Comparison of ENCODE assay signal across 8 mouse cellular contexts in the genomic region with DNA sequence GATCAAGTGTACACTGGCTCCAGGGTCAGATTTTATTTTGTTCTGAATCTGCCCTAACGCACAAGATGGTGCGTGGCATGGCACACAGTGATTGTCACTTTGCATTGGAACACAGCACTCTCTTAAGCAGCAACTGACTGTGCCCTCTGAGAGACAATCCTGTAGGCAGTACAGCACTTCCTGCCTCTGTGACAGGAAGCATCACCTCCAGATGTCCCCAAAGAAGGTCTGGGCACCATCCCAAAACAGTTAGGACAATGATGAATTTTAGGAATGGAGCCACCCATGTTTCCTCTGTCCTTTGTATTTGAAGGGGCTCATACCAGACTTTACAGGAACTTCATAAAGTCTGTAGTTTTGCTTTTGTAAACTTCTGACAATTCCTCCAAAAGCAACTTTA. TPM values are rescaled to one million over a fixed set of nuclear protein-coding genes. Genes with fewer than 3 reads are reported as not detected.
DNase-seq lines count a peak whose midpoint lies in the region; ATAC-seq lines count a peak whose summit lies in the region.
"Had no signal": no experiment of that assay in that cellular context is flagged by ENCODE, and none has a peak within 500 bp of the region (broad histone marks: within the 10 kb centered on the region; RNA-seq: fewer than 3 reads in every experiment).

No protein-coding gene starts in this region.

- no peak overlapping the region for H3K9ac ChIP-seq in liver, embryonic 16.5 days (ENCODE audit: low read depth, low read length)
- no peak overlapping the region for H3K9ac ChIP-seq in intestine, embryonic 16.5 days (ENCODE audit: low read depth, low read length)
- H3K9ac ChIP-seq: embryonic facial prominence, embryonic 13.5 days had no signal

- H3K4me1 ChIP-seq in liver, embryonic 16.5 days (ENCODE audit: control insufficient read depth, low read depth, low read length) = peaks cover 39% of the 10 kb centered on the region
- H3K4me1 ChIP-seq in intestine, embryonic 16.5 days (ENCODE audit: control insufficient read depth, insufficient read depth, low read length) = peaks cover 15% of the 10 kb centered on the region

- WGBS in liver, embryonic 16.5 days (ENCODE audit: insufficient replicate concordance) = 64% methylated on average over 2 of the region's 2 CpGs
- WGBS in intestine, embryonic 16.5 days = 84% methylated on average over 2 of the region's 2 CpGs

- H3K27me3 ChIP-seq in liver, embryonic 16.5 days (ENCODE audit: control insufficient read depth, insufficient read depth, low read depth, low read length) = no peaks in the 10 kb centered on the region
- H3K27me3 ChIP-seq in intestine, embryonic 16.5 days (replicated peaks; ENCODE audit: control insufficient read depth, insufficient read depth, low read length) = no peaks in the 10 kb centered on the region
- H3K27me3 ChIP-seq: embryonic facial prominence, embryonic 13.5 days had no signal

- H3K4me2 ChIP-seq in liver, embryonic 16.5 days (ENCODE audit: low read depth, low read length) = no peak overlapping the region
- H3K4me2 ChIP-seq in intestine, embryonic 16.5 days (ENCODE audit: low read depth, low read length) = no peak overlapping the region
- H3K4me2 ChIP-seq: embryonic facial prominence, embryonic 13.5 days had no signal

- H3K36me3 ChIP-seq in liver, embryonic 16.5 days (ENCODE audit: control insufficient read depth, insufficient read depth) = no peaks in the 10 kb centered on the region
- no peaks in the 10 kb centered on the region for H3K36me3 ChIP-seq in intestine, embryonic 16.5 days (ENCODE audit: control insufficient read depth, insufficient read depth, low read length)
- H3K36me3 ChIP-seq: embryonic facial prominence, embryonic 13.5 days had no signal

- ATAC-seq in CD4-positive, CD25-positive, alpha-beta regulatory T cell, adult 4 months = peak; percentile 75
- peak; percentile 71 for ATAC-seq in inflammation-experienced regulatory T-cells, adult 6 months
- ATAC-seq in liver, embryonic 16.5 days (ENCODE audit: low read depth) = no peak
- ATAC-seq in erythroid progenitor cell, adult 5-6 weeks (replicated peaks; ENCODE audit: low FRiP score, poor library complexity, severe bottlenecking) = no peak
- no peak for ATAC-seq in intestine, embryonic 16.5 days

- H3K9me3 ChIP-seq in liver, embryonic 16.5 days (replicated peaks; ENCODE audit: control insufficient read depth, low read length) = no peaks in the 10 kb centered on the region
- H3K9me3 ChIP-seq in intestine, embryonic 16.5 days (ENCODE audit: control insufficient read depth, low read length) = no peaks in the 10 kb centered on the region
- H3K9me3 ChIP-seq: embryonic facial prominence, embryonic 13.5 days had no signal

- H3K4me3 ChIP-seq in liver, embryonic 16.5 days (ENCODE audit: low read depth, low read length) = no peak overlapping the region
- H3K4me3 ChIP-seq in intestine, embryonic 16.5 days (ENCODE audit: low read length) = no peak overlapping the region
- H3K4me3 ChIP-seq: embryonic facial prominence, embryonic 13.5 days had no signal

- peak; percentile 30 for DNase-seq in adrenal gland, postnatal 10 days
- no peak for DNase-seq in gastrocnemius, adult 8-10 months (ENCODE audit: low spot score in 2 of 2)

- peak overlapping the region; percentile 40; the same call in 1 of the 2 replicates for H3K27ac ChIP-seq in liver, embryonic 16.5 days (ENCODE audit: low read length)
- H3K27ac ChIP-seq in intestine, embryonic 16.5 days (ENCODE audit: low read length) = no peak overlapping the region
- H3K27ac ChIP-seq: embryonic facial prominence, embryonic 13.5 days had no signal

RNA-seq across cellular contexts. Expression of gene Pip4k2a, which starts 54.0 kb away (rescaled TPM):
- polyA plus RNA-seq in CD4-positive, CD25-positive, alpha-beta regulatory T cell, adult 4 months (2017; shearing (Covaris generic)) = 10 to 100 TPM; 23.7 to 25.2 TPM
- total RNA-seq in adrenal gland, postnatal 10 days (2021) = 10 to 100 TPM; 17.7 to 22.6 TPM
- 10 to 100 TPM; 16.7 to 23.5 (median 18.4) TPM for polyA plus RNA-seq in inflammation-experienced regulatory T-cells, adult 6 months (2017; shearing (Covaris generic))
- 13.5 and 14.6 TPM in 2 replicates for polyA plus RNA-seq in liver, embryonic 16.5 days (2015; fragmentation: Nextera tagmentation; extraction: Ambion mirVana)
- 1 to 10 TPM; 2.1 to 2.7 (median 2.3) TPM for total RNA-seq in gastrocnemius, adult 8-10 months (2022)
- total RNA-seq in erythroid progenitor cell, adult 5-6 weeks (2015; ENCODE audit: low replicate concordance) = 101 and 117 TPM in 2 replicates
- total RNA-seq in erythroid progenitor cell, adult 5-6 weeks (2017; ENCODE audit: low replicate concordance) = 61.7 and 82.0 TPM in 2 replicates
- polyA plus RNA-seq in intestine, embryonic 16.5 days (2015; fragmentation: Nextera tagmentation; extraction: Ambion mirVana) = 7.6 and 8.4 TPM in 2 replicates

RNA-seq across cellular contexts. Expression of gene 4930426L09Rik, which starts 54.2 kb away (rescaled TPM):
- under 1 TPM; 0.30 to 0.57 TPM for polyA plus RNA-seq in CD4-positive, CD25-positive, alpha-beta regulatory T cell, adult 4 months (2017; shearing (Covaris generic))
- total RNA-seq in adrenal gland, postnatal 10 days (2021) = under 1 TPM; 0.66 to 0.67 TPM
- polyA plus RNA-seq in inflammation-experienced regulatory T-cells, adult 6 months (2017; shearing (Covaris generic)) = under 1 TPM; 0.33 to 0.99 (median 0.41) TPM
- polyA plus RNA-seq in liver, embryonic 16.5 days (2015; fragmentation: Nextera tagmentation; extraction: Ambion mirVana) = 0.12 and 0.15 TPM in 2 replicates
- not detected for total RNA-seq in gastrocnemius, adult 8-10 months (2022)
- total RNA-seq in erythroid progenitor cell, adult 5-6 weeks (2015; ENCODE audit: low replicate concordance) = 0.72 TPM in 1 of 2 replicates, not detected in the other
- 1.5 and 1.6 TPM in 2 replicates for total RNA-seq in erythroid progenitor cell, adult 5-6 weeks (2017; ENCODE audit: low replicate concordance)
- polyA plus RNA-seq in intestine, embryonic 16.5 days (2015; fragmentation: Nextera tagmentation; extraction: Ambion mirVana) = 0.15 and 0.27 TPM in 2 replicates

Comparison
In these comparisons a context has a peak if more than half of its experiments do, and no peak if none do; other contexts are left out.
1. ATAC-seq: peak in CD4-positive, CD25-positive, alpha-beta regulatory T cell, adult 4 months (single experiment) and inflammation-experienced regulatory T-cells, adult 6 months (single experiment); none in liver, embryonic 16.5 days (single experiment), erythroid progenitor cell, adult 5-6 weeks (single experiment) and intestine, embryonic 16.5 days (single experiment).